Mouse (Mus musculus) small intestine, adult 2 months (tissue): Measurements from ENCODE around the gene Fen1. TPM values are rescaled to one million over a fixed set of nuclear protein-coding genes. Genes with fewer than 3 reads are reported as not detected.

Experiments used
- H3K27ac ChIP-seq: fragments of 200-500 bp; 2 replicates; pipeline ENCODE4 v1.5.1; 2012; ENCODE audit warnings: low read depth, low read length, control low read depth, inconsistent platforms; ENCODE audit not compliant: insufficient read depth
- H3K27me3 ChIP-seq: fragments of 200-500 bp; 2 replicates; pipeline ENCODE4 v1.6.1; 2012; ENCODE audit warnings: mild to moderate bottlenecking, moderate library complexity, low read length, inconsistent platforms; ENCODE audit not compliant: control insufficient read depth, insufficient read depth
- H3K36me3 ChIP-seq: fragments of 200-500 bp; 2 replicates; pipeline ENCODE4 v1.6.1; 2012; ENCODE audit warnings: mild to moderate bottlenecking, low read length, control low read depth, inconsistent platforms; ENCODE audit not compliant: control insufficient read depth, insufficient read depth
- H3K4me1 ChIP-seq: fragments of 200-500 bp; 2 replicates; pipeline ENCODE4 v1.6.1; 2012; ENCODE audit warnings: low read length, inconsistent platforms, mixed read lengths; ENCODE audit not compliant: control insufficient read depth, insufficient read depth, insufficient read length
- H3K4me3 ChIP-seq: fragments of 200-500 bp; 2 replicates; pipeline ENCODE4 v1.5.1; 2012; ENCODE audit warnings: low read depth, mild to moderate bottlenecking, control low read depth, inconsistent platforms, low read length, moderate library complexity
- CTCF ChIP-seq: fragments of 200-500 bp; IDR thresholded peaks from 2 replicates; pipeline ENCODE4 v1.5.1; 2012; ENCODE audit warnings: low read depth, mild to moderate bottlenecking, control low read depth, inconsistent platforms, low read length, moderate library complexity, mixed read lengths; ENCODE audit not compliant: insufficient replicate concordance, insufficient read length; ENCODE audit errors: extremely low read depth
- POLR2A ChIP-seq: fragments of 200-500 bp; IDR thresholded peaks from 2 replicates; pipeline ENCODE4 v1.6.1; 2012; ENCODE audit warnings: low read depth, mild to moderate bottlenecking, control low read depth, inconsistent platforms, low read length, moderate library complexity
- WGBS: fragments of 180-500 bp; shearing (Covaris S2); methylation state at CpG from one replicate; pipeline ENCODE4 v1.1.7; 2018; 5-methylcytosine and 5-hydroxymethylcytosine counted together
- polyA plus RNA-seq: library from polyadenylated mRNA; depleted of rRNA; stranded (reverse); fragments of >200 nt; gene quantifications from 2 replicates; pipeline ENCODE4 v1.2.3, GENCODE M21; 2012

The Fen1 gene
- polyA plus RNA-seq, 1 experiment, result 13.1 TPM

- H3K4me3 ChIP-seq, result no peak overlapping the region
- H3K4me1 ChIP-seq, result 0 out of 2 replicates have a peak, but pooled peaks cover 5% of the 10 kb centered on the region
- no peak for TF ChIP-seq CTCF
- no peak for TF ChIP-seq POLR2A
- WGBS, result 94% methylated on average over 7 of the region's 7 CpGs
- H3K27me3 ChIP-seq, result no peaks in the 10 kb centered on the region
- H3K36me3 ChIP-seq, result no peaks in the 10 kb centered on the region
- no peak overlapping the region for H3K27ac ChIP-seq
These were observed 22.7 kb downstream of the Fen1 start for GRCm38 (mm10) chr19:10181225-10181624.

DNA sequence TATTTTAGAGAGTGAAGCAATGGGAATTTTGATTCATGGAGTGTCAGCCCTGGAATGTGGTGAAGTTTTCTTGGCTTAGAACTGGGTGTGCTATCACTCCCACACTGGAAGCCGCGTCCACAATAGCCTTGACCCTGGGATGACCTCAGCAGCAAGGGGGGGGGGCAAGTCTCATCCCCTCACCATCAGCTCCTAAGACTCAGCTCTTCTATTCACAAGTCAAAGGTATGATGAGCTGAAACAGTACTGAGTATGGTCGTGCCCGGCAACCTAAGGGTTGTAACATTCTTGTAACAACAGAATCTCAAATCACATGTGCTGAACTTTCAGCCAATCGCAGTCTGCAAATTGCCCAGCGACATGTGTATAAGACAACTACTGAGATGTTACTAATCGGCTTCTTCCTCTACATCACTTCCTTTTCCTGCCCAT is 27.0 kb downstream of the Fen1 start:
- no peak overlapping the region for H3K27ac ChIP-seq
- no peak overlapping the region for H3K4me3 ChIP-seq
- TF ChIP-seq POLR2A (no peak), CTCF (no peak)
- no peaks in the 10 kb centered on the region for H3K36me3 ChIP-seq
- 61% methylated on average over 7 of the region's 7 CpGs for WGBS
- no peaks in the 10 kb centered on the region for H3K27me3 ChIP-seq
- H3K4me1 ChIP-seq, result peaks cover 4% of the 10 kb centered on the region; the same call in 1 of the 2 replicates

DNA sequence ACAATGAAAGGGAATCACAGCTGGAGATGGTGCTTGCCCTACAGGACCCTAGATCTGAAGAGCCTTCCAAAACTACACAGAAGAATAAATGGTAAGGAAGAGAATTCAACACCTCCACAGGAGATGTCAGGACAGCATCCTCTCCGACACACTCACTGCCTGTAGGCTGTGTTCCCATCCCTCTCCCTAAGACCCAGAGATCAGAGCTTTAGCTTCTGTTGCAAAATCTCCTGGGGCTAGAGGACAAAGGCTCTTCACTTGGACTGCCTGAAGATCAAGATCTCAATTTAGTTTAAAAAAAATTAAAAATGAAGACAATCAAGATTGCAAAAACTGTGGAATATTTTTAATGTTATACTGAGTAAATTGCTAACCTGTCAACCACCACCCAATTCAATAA is 27.5 kb downstream of the Fen1 start:
- no peak overlapping the region for H3K4me3 ChIP-seq
- WGBS, result 79% methylated on average over 1 of the region's 1 CpGs
- TF ChIP-seq CTCF, result no peak
- no peaks in the 10 kb centered on the region for H3K36me3 ChIP-seq
- peaks cover 5% of the 10 kb centered on the region; the same call in 1 of the 2 replicates for H3K4me1 ChIP-seq
- no peaks in the 10 kb centered on the region for H3K27me3 ChIP-seq
- no peak overlapping the region for H3K27ac ChIP-seq

- H3K4me1 ChIP-seq, result peaks cover 8% of the 10 kb centered on the region; the same call in 1 of the 2 replicates
- TF ChIP-seq POLR2A (no peak), CTCF (no peak)
- no peaks in the 10 kb centered on the region for H3K36me3 ChIP-seq
- H3K4me3 ChIP-seq, result no peak overlapping the region
- H3K27me3 ChIP-seq, result no peaks in the 10 kb centered on the region
- 86% methylated on average over 4 of the region's 4 CpGs for WGBS
- no peak overlapping the region for H3K27ac ChIP-seq
These were observed 29.0 kb downstream of the Fen1 start for GRCm38 (mm10) chr19:10174956-10175355.

DNA sequence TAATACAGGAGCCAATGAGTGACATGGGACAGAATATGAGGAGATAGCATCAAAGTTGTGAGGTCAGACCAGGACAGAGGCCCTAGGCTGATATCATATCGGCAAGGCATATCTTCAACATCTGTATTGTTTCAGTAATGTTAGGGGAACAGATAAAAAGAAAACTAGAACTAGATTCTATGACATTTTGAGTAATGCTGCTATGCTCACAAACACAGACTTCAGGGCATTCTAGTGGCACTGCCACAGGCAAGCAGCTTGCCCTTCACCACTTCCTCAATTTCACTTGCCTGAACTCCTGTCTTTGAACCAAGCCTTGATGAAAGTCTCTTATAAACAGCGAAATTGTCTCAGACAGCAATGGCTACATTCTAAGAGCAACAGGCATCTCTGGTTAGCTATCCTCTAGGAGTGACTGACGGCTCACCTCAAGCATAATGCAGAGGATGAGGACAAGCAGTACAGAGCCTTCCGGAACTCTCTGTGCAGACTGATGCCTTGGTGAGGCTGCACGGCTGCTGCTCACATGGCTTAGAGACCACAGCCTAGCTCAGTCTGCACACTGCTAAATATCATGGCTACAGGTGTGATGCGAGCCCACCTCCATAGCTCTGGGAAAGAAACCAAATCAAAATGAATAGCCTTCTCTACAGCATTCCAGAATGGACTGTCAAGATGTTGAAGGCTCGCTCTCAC is 30.0 kb downstream of the Fen1 start:
- H3K36me3 ChIP-seq, result no peaks in the 10 kb centered on the region
- WGBS, result 82% methylated on average over 7 of the region's 7 CpGs
- H3K4me3 ChIP-seq, result no peak overlapping the region
- H3K27ac ChIP-seq, result no peak overlapping the region
- H3K27me3 ChIP-seq, result no peaks in the 10 kb centered on the region
- no peak for TF ChIP-seq CTCF
- no peak for TF ChIP-seq POLR2A
- H3K4me1 ChIP-seq, result peaks cover 8% of the 10 kb centered on the region; the same call in 1 of the 2 replicates

- peaks cover 8% of the 10 kb centered on the region; the same call in 1 of the 2 replicates for H3K4me1 ChIP-seq
- TF ChIP-seq POLR2A, result no peak
- no peak for TF ChIP-seq CTCF
- no peak overlapping the region for H3K27ac ChIP-seq
- 56% methylated on average over 5 of the region's 5 CpGs for WGBS
- H3K4me3 ChIP-seq, result no peak overlapping the region
- no peaks in the 10 kb centered on the region for H3K36me3 ChIP-seq
- H3K27me3 ChIP-seq, result no peaks in the 10 kb centered on the region
These were observed 30.8 kb downstream of the Fen1 start for GRCm38 (mm10) chr19:10173116-10173718.

GRCm38 (mm10) chr19:10171846-10172245 is 32.1 kb downstream of the Fen1 start:
- no peak overlapping the region for H3K4me3 ChIP-seq
- H3K27ac ChIP-seq, result no peak overlapping the region
- TF ChIP-seq POLR2A, result no peak
- TF ChIP-seq CTCF, result no peak
- no peaks in the 10 kb centered on the region for H3K27me3 ChIP-seq
- no peaks in the 10 kb centered on the region for H3K36me3 ChIP-seq
- peaks cover 8% of the 10 kb centered on the region; the same call in 1 of the 2 replicates for H3K4me1 ChIP-seq
